Mouse (Mus musculus): ENCODE results near the gene Pgam1. TPM values are rescaled to one million over a fixed set of nuclear protein-coding genes. Genes with fewer than 3 reads are reported as not detected.

Gene Pgam1
- polyA plus RNA-seq, 1 experiment from 2014 or later = 377 TPM

- H3K9me3 ChIP-seq (replicated peaks) = no peaks in the 10 kb centered on the region
- no peaks in the 10 kb centered on the region for H3K27me3 ChIP-seq (replicated peaks)
- ATAC-seq = no peak
- H3K4me1 ChIP-seq = no peaks in the 10 kb centered on the region
- no peak overlapping the region for H3K4me3 ChIP-seq
- no peak overlapping the region for H3K4me2 ChIP-seq
- 78% methylated on average over 7 of the region's 7 CpGs for WGBS (ENCODE audit: insufficient replicate concordance)
- no peak overlapping the region for H3K9ac ChIP-seq
- H3K36me3 ChIP-seq = peaks cover 98% of the 10 kb centered on the region
- H3K27ac ChIP-seq = no peak overlapping the region
Observed at GRCm38 (mm10) chr19:41943841-41944240, 32.1 kb downstream of the Pgam1 start.

GRCm38 (mm10) chr19:41952287-41952686, 40.6 kb downstream of the Pgam1 start:
- H3K27me3 ChIP-seq (replicated peaks) = no peaks in the 10 kb centered on the region
- no peak overlapping the region for H3K9ac ChIP-seq
- peaks cover 99% of the 10 kb centered on the region for H3K36me3 ChIP-seq
- ATAC-seq = no peak
- H3K9me3 ChIP-seq (replicated peaks) = no peaks in the 10 kb centered on the region
- no peak overlapping the region for H3K4me3 ChIP-seq
- 78% methylated on average over 4 of the region's 4 CpGs for WGBS (ENCODE audit: insufficient replicate concordance)
- H3K4me2 ChIP-seq = no peak overlapping the region
- no peaks in the 10 kb centered on the region for H3K4me1 ChIP-seq
- H3K27ac ChIP-seq = no peak overlapping the region

DNA sequence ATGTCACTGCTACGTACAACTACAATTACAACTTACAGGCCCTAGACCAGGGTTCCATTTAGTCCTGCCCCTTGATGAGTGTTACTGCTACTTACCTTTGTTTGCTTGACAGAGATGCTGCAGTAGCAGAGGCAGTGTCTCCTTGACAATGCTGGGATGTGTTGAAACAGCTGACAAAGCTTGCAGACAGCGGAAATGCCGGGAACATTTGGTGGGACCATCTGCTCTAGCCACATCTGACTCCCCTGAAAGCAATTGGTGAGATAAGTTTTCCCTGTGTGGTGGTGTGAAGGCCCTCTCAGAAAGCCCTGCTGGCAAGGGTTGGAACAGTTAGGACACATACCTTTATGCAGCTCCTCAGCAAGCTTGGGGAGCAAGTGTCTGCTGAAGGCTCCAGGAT, 41.9 kb downstream of the Pgam1 start:
- H3K27me3 ChIP-seq (replicated peaks) = no peaks in the 10 kb centered on the region
- no peak overlapping the region for H3K4me2 ChIP-seq
- no peak overlapping the region for H3K27ac ChIP-seq
- H3K9me3 ChIP-seq (replicated peaks) = no peaks in the 10 kb centered on the region
- H3K9ac ChIP-seq = no peak overlapping the region
- H3K36me3 ChIP-seq = peaks cover 99% of the 10 kb centered on the region
- no peak for ATAC-seq
- 82% methylated on average over 3 of the region's 3 CpGs for WGBS (ENCODE audit: insufficient replicate concordance)
- no peak overlapping the region for H3K4me3 ChIP-seq
- H3K4me1 ChIP-seq = no peaks in the 10 kb centered on the region

Other genes with a start within 250 kb of the Pgam1 start
- 0.07 and 0.10 TPM in 2 replicates for gene Slit1, start 168.3 kb upstream of the Pgam1 start, polyA plus RNA-seq (2016; fragmentation: Nextera tagmentation; extraction: Ambion mirVana)
- gene Arhgap19, start 109.9 kb upstream of the Pgam1 start, polyA plus RNA-seq (2016; fragmentation: Nextera tagmentation; extraction: Ambion mirVana) = 37.6 and 40.7 TPM in 2 replicates
- gene Frat1, start 82.0 kb upstream of the Pgam1 start, polyA plus RNA-seq (2016; fragmentation: Nextera tagmentation; extraction: Ambion mirVana) = 16.5 and 17.2 TPM in 2 replicates
- 12.0 and 14.0 TPM in 2 replicates for gene Frat2, start 63.8 kb upstream of the Pgam1 start, polyA plus RNA-seq (2016; fragmentation: Nextera tagmentation; extraction: Ambion mirVana)
- 25.0 and 26.7 TPM in 2 replicates for gene Rrp12, start 15.8 kb upstream of the Pgam1 start, polyA plus RNA-seq (2016; fragmentation: Nextera tagmentation; extraction: Ambion mirVana)
- 72.7 and 75.0 TPM in 2 replicates for gene Exosc1, start 21.5 kb downstream of the Pgam1 start, polyA plus RNA-seq (2016; fragmentation: Nextera tagmentation; extraction: Ambion mirVana)
- 47.3 and 48.1 TPM in 2 replicates for gene Zdhhc16, start 21.6 kb downstream of the Pgam1 start, polyA plus RNA-seq (2016; fragmentation: Nextera tagmentation; extraction: Ambion mirVana)
- gene Mms19, start 69.2 kb downstream of the Pgam1 start, polyA plus RNA-seq (2016; fragmentation: Nextera tagmentation; extraction: Ambion mirVana) = 18.3 and 20.9 TPM in 2 replicates
- gene Ubtd1, start 69.8 kb downstream of the Pgam1 start, polyA plus RNA-seq (2016; fragmentation: Nextera tagmentation; extraction: Ambion mirVana) = 5.6 and 5.7 TPM in 2 replicates
- 0.11 and 0.20 TPM in 2 replicates for gene Ankrd2, start 124.1 kb downstream of the Pgam1 start, polyA plus RNA-seq (2016; fragmentation: Nextera tagmentation; extraction: Ambion mirVana)
- 11.6 and 11.9 TPM in 2 replicates for gene Hoga1, start 133.7 kb downstream of the Pgam1 start, polyA plus RNA-seq (2016; fragmentation: Nextera tagmentation; extraction: Ambion mirVana)
- 0.08 TPM in 1 of 2 replicates, not detected in the other for gene 4933411K16Rik, start 140.3 kb downstream of the Pgam1 start, polyA plus RNA-seq (2016; fragmentation: Nextera tagmentation; extraction: Ambion mirVana)
- 4.4 and 4.6 TPM in 2 replicates for gene Morn4, start 174.4 kb downstream of the Pgam1 start, polyA plus RNA-seq (2016; fragmentation: Nextera tagmentation; extraction: Ambion mirVana)
- gene Pi4k2a, start 178.5 kb downstream of the Pgam1 start, polyA plus RNA-seq (2016; fragmentation: Nextera tagmentation; extraction: Ambion mirVana) = 17.3 and 18.7 TPM in 2 replicates
- 14.7 and 14.9 TPM in 2 replicates for gene Avpi1, start 217.1 kb downstream of the Pgam1 start, polyA plus RNA-seq (2016; fragmentation: Nextera tagmentation; extraction: Ambion mirVana)
- 4.6 and 5.3 TPM in 2 replicates for gene Marveld1, start 235.5 kb downstream of the Pgam1 start, polyA plus RNA-seq (2016; fragmentation: Nextera tagmentation; extraction: Ambion mirVana)